Mouse (Mus musculus): Measurements from ENCODE around the gene Gm21983. TPM values are rescaled to one million over a fixed set of nuclear protein-coding genes. Genes with fewer than 3 reads are reported as not detected.

Gm21983 gene
- polyA plus RNA-seq, 1 experiment from 2014 or later = 0.20 TPM

GRCm38 (mm10) chr7:27198779-27199178, 17.9 kb upstream of the Gm21983 start:
- DNase-seq (ENCODE audit: low spot score) = no peak
- H3K4me1 ChIP-seq (replicated peaks) = peaks cover 20% of the 10 kb centered on the region
- H3K27me3 ChIP-seq (ENCODE audit: insufficient read depth, poor library complexity, severe bottlenecking) = no peaks in the 10 kb centered on the region
- peaks cover 55% of the 10 kb centered on the region for H3K36me3 ChIP-seq
- no peak overlapping the region for H3K27ac ChIP-seq
- no peaks in the 10 kb centered on the region for H3K9me3 ChIP-seq
- WGBS = 94% methylated on average over 8 of the region's 8 CpGs
- no peak overlapping the region for H3K4me3 ChIP-seq

GRCm38 (mm10) chr7:27198355-27198754, 17.5 kb upstream of the Gm21983 start:
- Histone ChIP-seq H3K27ac (no peak overlapping the region), H3K4me1 (replicated peaks) (peaks cover 24% of the 10 kb centered on the region), H3K27me3 (ENCODE audit: insufficient read depth, poor library complexity, severe bottlenecking) (no peaks in the 10 kb centered on the region), H3K4me3 (no peak overlapping the region), H3K9me3 (no peaks in the 10 kb centered on the region), H3K36me3 (peaks cover 55% of the 10 kb centered on the region)
- DNase-seq (ENCODE audit: low spot score) = no peak

GRCm38 (mm10) chr7:27197634-27198033, 16.7 kb upstream of the Gm21983 start:
- Histone ChIP-seq H3K36me3 (peaks cover 55% of the 10 kb centered on the region), H3K27me3 (ENCODE audit: insufficient read depth, poor library complexity, severe bottlenecking) (no peaks in the 10 kb centered on the region), H3K9me3 (no peaks in the 10 kb centered on the region), H3K27ac (no peak overlapping the region), H3K4me1 (replicated peaks) (peaks cover 26% of the 10 kb centered on the region), H3K4me3 (no peak overlapping the region)
- 92% methylated on average over 8 of the region's 8 CpGs for WGBS
- no peak for DNase-seq (ENCODE audit: low spot score)

- Histone ChIP-seq H3K4me3 (peak overlapping the region; percentile 89; the same call in 1 of the 2 replicates), H3K27me3 (ENCODE audit: insufficient read depth, poor library complexity, severe bottlenecking) (no peaks in the 10 kb centered on the region), H3K9me3 (no peaks in the 10 kb centered on the region), H3K27ac (peak overlapping the region; percentile 59), H3K4me1 (replicated peaks) (peaks cover 26% of the 10 kb centered on the region), H3K36me3 (peaks cover 55% of the 10 kb centered on the region)
- DNase-seq (ENCODE audit: low spot score) = no peak
- 89% methylated on average over 3 of the region's 3 CpGs for WGBS
Measured at GRCm38 (mm10) chr7:27197136-27197535, 16.2 kb upstream of the Gm21983 start.

- 1% methylated on average over 64 of the region's 64 CpGs for WGBS
- Histone ChIP-seq H3K36me3 (peaks cover 55% of the 10 kb centered on the region), H3K9me3 (peaks cover under 1% of the 10 kb centered on the region; the same call in 1 of the 2 replicates), H3K27me3 (ENCODE audit: insufficient read depth, poor library complexity, severe bottlenecking) (no peaks in the 10 kb centered on the region), H3K4me3 (peak within 1 kb of the TSS; percentile 89), H3K4me1 (replicated peaks) (peaks cover 26% of the 10 kb centered on the region), H3K27ac (peak within 1 kb of the TSS; percentile 99)
- peak; percentile 97 for DNase-seq (ENCODE audit: low spot score)
Measured at GRCm38 (mm10) chr7:27195681-27196611, 15.1 kb upstream of the Gm21983 start, which contains the start of the genes BC024978 and Snrpa. BC024978 (plus strand) TSS chr7:27195781. Snrpa (minus strand) TSS chr7:27196271.

GRCm38 (mm10) chr7:27193731-27194130, 12.8 kb upstream of the Gm21983 start:
- H3K36me3 ChIP-seq = peaks cover 68% of the 10 kb centered on the region

GRCm38 (mm10) chr7:27192434-27192833, 11.5 kb upstream of the Gm21983 start:
- no peak overlapping the region for H3K27ac ChIP-seq
- WGBS = 94% methylated on average over 5 of the region's 5 CpGs
- peaks cover 26% of the 10 kb centered on the region for H3K4me1 ChIP-seq (replicated peaks)
- peaks cover 9% of the 10 kb centered on the region; the same call in 1 of the 2 replicates for H3K9me3 ChIP-seq
- no peaks in the 10 kb centered on the region for H3K27me3 ChIP-seq (ENCODE audit: insufficient read depth, poor library complexity, severe bottlenecking)
- no peak for DNase-seq (ENCODE audit: low spot score)
- H3K4me3 ChIP-seq = no peak overlapping the region
- peaks cover 71% of the 10 kb centered on the region for H3K36me3 ChIP-seq

More at GRCm38 (mm10) chr7:27193731-27194130, 12.8 kb upstream of the Gm21983 start:
- no peak for DNase-seq (ENCODE audit: low spot score)
- 89% methylated on average over 4 of the region's 4 CpGs for WGBS
- Histone ChIP-seq H3K27me3 (ENCODE audit: insufficient read depth, poor library complexity, severe bottlenecking) (no peaks in the 10 kb centered on the region), H3K27ac (no peak overlapping the region), H3K4me1 (replicated peaks) (peaks cover 26% of the 10 kb centered on the region), H3K9me3 (peaks cover 9% of the 10 kb centered on the region; the same call in 1 of the 2 replicates), H3K4me3 (peak overlapping the region; percentile 89)

- Histone ChIP-seq H3K9me3 (peaks cover 20% of the 10 kb centered on the region; the same call in 1 of the 2 replicates), H3K36me3 (peaks cover 98% of the 10 kb centered on the region), H3K4me1 (replicated peaks) (peaks cover 10% of the 10 kb centered on the region), H3K27ac (no peak overlapping the region), H3K4me3 (no peak overlapping the region), H3K27me3 (ENCODE audit: insufficient read depth, poor library complexity, severe bottlenecking) (no peaks in the 10 kb centered on the region)
- 93% methylated on average over 10 of the region's 10 CpGs for WGBS
- DNase-seq (ENCODE audit: low spot score) = no peak
Measured at GRCm38 (mm10) chr7:27189271-27189931, 8.5 kb upstream of the Gm21983 start.

- Histone ChIP-seq H3K27me3 (ENCODE audit: insufficient read depth, poor library complexity, severe bottlenecking) (no peaks in the 10 kb centered on the region), H3K9me3 (peaks cover 20% of the 10 kb centered on the region; the same call in 1 of the 2 replicates), H3K27ac (no peak overlapping the region), H3K4me1 (replicated peaks) (no peaks in the 10 kb centered on the region), H3K4me3 (no peak overlapping the region), H3K36me3 (peaks cover 84% of the 10 kb centered on the region)
- 92% methylated on average over 5 of the region's 5 CpGs for WGBS
- no peak for DNase-seq (ENCODE audit: low spot score)
Measured at GRCm38 (mm10) chr7:27185986-27186385, 5.1 kb upstream of the Gm21983 start.

GRCm38 (mm10) chr7:27184964-27185363, 4.1 kb upstream of the Gm21983 start:
- Histone ChIP-seq H3K27ac (no peak overlapping the region), H3K36me3 (peaks cover 73% of the 10 kb centered on the region), H3K27me3 (ENCODE audit: insufficient read depth, poor library complexity, severe bottlenecking) (no peaks in the 10 kb centered on the region), H3K4me1 (replicated peaks) (0 out of 2 replicates have a peak, but pooled peaks cover 3% of the 10 kb centered on the region), H3K4me3 (no peak overlapping the region), H3K9me3 (peaks cover 12% of the 10 kb centered on the region; the same call in 1 of the 2 replicates)
- WGBS = 75% methylated on average over 3 of the region's 3 CpGs
- DNase-seq (ENCODE audit: low spot score) = peak; percentile 57

- Histone ChIP-seq H3K4me1 (replicated peaks) (peaks cover 19% of the 10 kb centered on the region), H3K9me3 (peaks cover 12% of the 10 kb centered on the region; the same call in 1 of the 2 replicates), H3K27ac (no peak overlapping the region), H3K4me3 (no peak overlapping the region), H3K36me3 (peaks cover 49% of the 10 kb centered on the region), H3K27me3 (ENCODE audit: insufficient read depth, poor library complexity, severe bottlenecking) (no peaks in the 10 kb centered on the region)
- WGBS = 98% methylated on average over 1 of the region's 1 CpGs
- DNase-seq (ENCODE audit: low spot score) = no peak
Measured at GRCm38 (mm10) chr7:27182498-27182897, 1.6 kb upstream of the Gm21983 start.

- no peaks in the 10 kb centered on the region for H3K27me3 ChIP-seq (ENCODE audit: insufficient read depth, poor library complexity, severe bottlenecking)
- H3K4me1 ChIP-seq (replicated peaks) = peaks cover 19% of the 10 kb centered on the region
- H3K36me3 ChIP-seq = peaks cover 31% of the 10 kb centered on the region
- 69% methylated on average over 5 of the region's 5 CpGs for WGBS
- no peak for DNase-seq (ENCODE audit: low spot score)
- H3K9me3 ChIP-seq = peaks cover 1% of the 10 kb centered on the region; the same call in 1 of the 2 replicates
- no peak overlapping the region for H3K4me3 ChIP-seq
- no peak overlapping the region for H3K27ac ChIP-seq
Measured at GRCm38 (mm10) chr7:27180036-27180435, 850 bp downstream of the Gm21983 start.
